22 mouse cellular contexts compared by ENCODE assay signal in the genomic region with DNA sequence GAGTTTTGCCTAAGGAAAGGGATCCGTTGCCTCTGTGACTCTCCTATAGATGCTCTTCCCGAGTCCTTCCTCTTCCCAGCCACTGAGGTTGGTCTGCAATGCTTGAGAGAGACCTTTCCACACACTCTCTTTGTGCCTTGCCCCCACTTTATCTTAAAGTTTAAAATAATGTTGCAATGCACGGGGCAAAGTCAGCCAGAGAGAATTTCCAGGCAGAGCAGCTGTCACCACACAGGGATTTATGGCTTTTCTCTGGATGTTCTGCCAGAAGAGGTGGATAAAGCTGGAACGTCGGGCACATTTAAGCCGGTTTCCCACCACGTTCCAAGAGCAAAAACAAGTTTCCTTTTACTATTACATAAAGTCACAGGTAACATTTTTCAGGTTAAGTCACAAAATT. TPM values are rescaled to one million over a fixed set of nuclear protein-coding genes. Genes with fewer than 3 reads are reported as not detected.
DNase-seq lines count a peak whose midpoint lies in the region; ATAC-seq and TF ChIP-seq lines count a peak whose summit lies in the region.
"Had no signal": no experiment of that assay in that cellular context is flagged by ENCODE, and none has a peak within 500 bp of the region (broad histone marks: within the 10 kb centered on the region; RNA-seq: fewer than 3 reads in every experiment).

No protein-coding gene starts in this region.

- no peak overlapping the region for H3K9ac ChIP-seq in heart, embryonic 14.5 days (ENCODE audit: low read length)
- no peak overlapping the region for H3K9ac ChIP-seq in heart, adult 2 months (ENCODE audit: low read depth, low read length)
- no peak overlapping the region for H3K9ac ChIP-seq in intestine, postnatal 0 days (ENCODE audit: low read depth, low read length)
- H3K9ac ChIP-seq: embryonic facial prominence, embryonic 15.5 days; lung, embryonic 14.5 days; midbrain, embryonic 15.5 days had no signal

- no peak overlapping the region for H3K4me3 ChIP-seq in heart, embryonic 14.5 days (ENCODE audit: control insufficient read depth in 1 of 2, insufficient read depth in 1 of 2, low read depth in 1 of 2, low read length in 2 of 2)
- H3K4me3 ChIP-seq in heart, adult 2 months: no peak overlapping the region
- H3K4me3 ChIP-seq in intestine, postnatal 0 days (ENCODE audit: low read depth, low read length): no peak overlapping the region
- H3K4me3 ChIP-seq: embryonic facial prominence, embryonic 15.5 days; midbrain, embryonic 15.5 days had no signal

- H3K27me3 ChIP-seq in heart, embryonic 14.5 days (ENCODE audit: control insufficient read depth, insufficient read depth, low read length): no peaks in the 10 kb centered on the region
- H3K27me3 ChIP-seq in heart, adult 2 months (ENCODE audit: control insufficient read depth, insufficient read depth, low read length): no peaks in the 10 kb centered on the region
- no peaks in the 10 kb centered on the region for H3K27me3 ChIP-seq in intestine, postnatal 0 days (replicated peaks; ENCODE audit: control insufficient read depth, insufficient read depth, low read length)
- H3K27me3 ChIP-seq: embryonic facial prominence, embryonic 15.5 days; midbrain, embryonic 15.5 days had no signal

- intact Hi-C loops in heart, adult 2 months (cut with DNase I): no loop called here

- no peak overlapping the region for H3K27ac ChIP-seq in heart, embryonic 14.5 days (replicated peaks in 1 of 2; ENCODE audit: control insufficient read depth in 1 of 2, insufficient read depth in 1 of 2, low read depth in 2 of 2, low read length in 2 of 2)
- no peak overlapping the region for H3K27ac ChIP-seq in heart, adult 2 months
- no peak overlapping the region for H3K27ac ChIP-seq in intestine, postnatal 0 days (ENCODE audit: low read depth, low read length)
- H3K27ac ChIP-seq: embryonic facial prominence, embryonic 15.5 days; midbrain, embryonic 15.5 days had no signal

- TF ChIP-seq EP300 in heart, adult 2 months (IDR thresholded peaks at IDR 0.05; ENCODE audit: insufficient read depth, low read depth, low read length): no peak

- no peaks in the 10 kb centered on the region for H3K79me2 ChIP-seq in heart, adult 2 months (replicated peaks; ENCODE audit: control insufficient read depth, insufficient read depth, low read length)

- peaks cover 34 to 58% of the 10 kb centered on the region in 2 experiments for H3K4me1 ChIP-seq in heart, embryonic 14.5 days (ENCODE audit: control insufficient read depth in 2 of 2, insufficient read depth in 2 of 2, low read length in 2 of 2)
- peaks cover 6% of the 10 kb centered on the region for H3K4me1 ChIP-seq in heart, adult 2 months (ENCODE audit: control insufficient read depth, insufficient read depth, low read length)
- H3K4me1 ChIP-seq in intestine, postnatal 0 days (replicated peaks; ENCODE audit: control insufficient read depth, insufficient read depth, low read length): peaks cover 21% of the 10 kb centered on the region
- H3K4me1 ChIP-seq: embryonic facial prominence, embryonic 15.5 days; midbrain, embryonic 15.5 days had no signal

- no peaks in the 10 kb centered on the region for H3K36me3 ChIP-seq in heart, embryonic 14.5 days (ENCODE audit: control insufficient read depth, insufficient read depth, low read length)
- H3K36me3 ChIP-seq in heart, adult 2 months (ENCODE audit: control insufficient read depth, insufficient read depth, low read length): no peaks in the 10 kb centered on the region
- no peaks in the 10 kb centered on the region for H3K36me3 ChIP-seq in intestine, postnatal 0 days (ENCODE audit: control insufficient read depth, insufficient read depth)
- H3K36me3 ChIP-seq: embryonic facial prominence, embryonic 15.5 days; midbrain, embryonic 15.5 days had no signal

- TF ChIP-seq POLR2A in heart, adult 2 months (IDR thresholded peaks at IDR 0.05; ENCODE audit: insufficient read depth, low read depth, low read length): no peak

- no peak for TF ChIP-seq CTCF in heart, adult 2 months (IDR thresholded peaks at IDR 0.05)
- no peak for TF ChIP-seq CTCF in intestine, postnatal 0 days (IDR thresholded peaks at IDR 0.05; ENCODE audit: low read depth)

- H3K9me3 ChIP-seq in heart, embryonic 14.5 days (ENCODE audit: control insufficient read depth, low read length): no peaks in the 10 kb centered on the region
- H3K9me3 ChIP-seq in intestine, postnatal 0 days (ENCODE audit: control insufficient read depth): no peaks in the 10 kb centered on the region
- H3K9me3 ChIP-seq: embryonic facial prominence, embryonic 15.5 days; midbrain, embryonic 15.5 days had no signal

- WGBS in heart, embryonic 14.5 days: 27% methylated on average over 7 of the region's 7 CpGs
- WGBS in heart, adult 2 months: 44% methylated on average over 7 of the region's 7 CpGs
- WGBS in intestine, postnatal 0 days: 13% methylated on average over 7 of the region's 7 CpGs

- no peak for DNase-seq in heart, adult 2 months
- DNase-seq in 3134 (ENCODE audit: extremely low read depth, insufficient read length, low spot score): peak; percentile 49
- DNase-seq in NIH3T3 (ENCODE audit: low read depth): peak; percentile 75
- DNase-seq in embryo, embryonic 10 days (ENCODE audit: low spot score): no peak
- DNase-seq in right cerebral cortex, adult 18-20 months: no peak
- DNase-seq: cerebellum, adult 18-20 months; heart, postnatal 36 days; liver; lung, embryonic 14.5 days; thymus, postnatal 25 days had no signal

- 0 out of 2 replicates have a peak overlapping the region, but pooled peaks have one; percentile 6 for H3K4me2 ChIP-seq in heart, embryonic 14.5 days (ENCODE audit: low read length)
- 0 out of 2 replicates have a peak overlapping the region, but pooled peaks have one; percentile 3 for H3K4me2 ChIP-seq in intestine, postnatal 0 days (replicated peaks; ENCODE audit: low read depth)
- H3K4me2 ChIP-seq: embryonic facial prominence, embryonic 15.5 days; lung, embryonic 14.5 days; midbrain, embryonic 15.5 days had no signal

- ATAC-seq in heart, embryonic 14.5 days (ENCODE audit: insufficient number of reproducible peaks, insufficient read depth, low FRiP score, low read depth): no peak
- ATAC-seq in intestine, postnatal 0 days: peak; percentile 81
- ATAC-seq: CD4-positive, CD25-positive, alpha-beta regulatory T cell, adult 4 months; forebrain, embryonic 14.5 days; hindbrain, embryonic 16.5 days; midbrain, embryonic 15.5 days had no signal

RNA-seq across cellular contexts. Expression of a gene that starts 27.1 kb away (rescaled TPM):
- polyA plus RNA-seq in heart, embryonic 14.5 days (2014; fragmentation: Nextera tagmentation; extraction: Ambion mirVana): 123 and 151 TPM in 2 replicates
- 100 to 1,000 TPM; 114 to 129 TPM for total RNA-seq in heart, adult 2 months (2021)
- 133 and 153 TPM in 2 replicates for polyA plus RNA-seq in heart, adult 2 months (2012; rRNA removed)
- 75.6 and 77.3 TPM in 2 replicates for polyA plus RNA-seq in intestine, postnatal 0 days (2015; fragmentation: Nextera tagmentation; extraction: Ambion mirVana)
- total RNA-seq: MEL had no signal
- polyA plus RNA-seq: CD4-positive, CD25-positive, alpha-beta regulatory T cell, adult 4 months had no signal

RNA-seq across cellular contexts. Expression of a gene that starts 40.9 kb away (rescaled TPM):
- not detected in 2 replicates for polyA plus RNA-seq in heart, embryonic 14.5 days (2014; fragmentation: Nextera tagmentation; extraction: Ambion mirVana)
- total RNA-seq in heart, adult 2 months (2021): not detected
- 0.32 and 0.45 TPM in 2 replicates for polyA plus RNA-seq in heart, adult 2 months (2012; rRNA removed)
- polyA plus RNA-seq in intestine, postnatal 0 days (2015; fragmentation: Nextera tagmentation; extraction: Ambion mirVana): not detected in 2 replicates
- total RNA-seq: granulocyte monocyte progenitor cell, adult 5-6 weeks; heart, postnatal 36 days; layer of hippocampus, adult 8-10 months; megakaryocyte, adult 5-6 weeks; MEL had no signal
- polyA plus RNA-seq: embryonic facial prominence, embryonic 15.5 days; forebrain, embryonic 14.5 days; hindbrain, embryonic 16.5 days; kidney, embryonic 16.5 days; lung, embryonic 14.5 days; midbrain, embryonic 15.5 days had no signal

Comparison
In these comparisons a context has a peak if more than half of its experiments do, and no peak if none do; other contexts are left out.
1. DNase-seq: peak in 3134 (single experiment) and NIH3T3 (single experiment); none in heart, adult 2 months (0 of 2), embryo, embryonic 10 days (single experiment) and right cerebral cortex, adult 18-20 months (single experiment).